Mouse (Mus musculus): ENCODE data around the gene Lyve1.

DNA sequence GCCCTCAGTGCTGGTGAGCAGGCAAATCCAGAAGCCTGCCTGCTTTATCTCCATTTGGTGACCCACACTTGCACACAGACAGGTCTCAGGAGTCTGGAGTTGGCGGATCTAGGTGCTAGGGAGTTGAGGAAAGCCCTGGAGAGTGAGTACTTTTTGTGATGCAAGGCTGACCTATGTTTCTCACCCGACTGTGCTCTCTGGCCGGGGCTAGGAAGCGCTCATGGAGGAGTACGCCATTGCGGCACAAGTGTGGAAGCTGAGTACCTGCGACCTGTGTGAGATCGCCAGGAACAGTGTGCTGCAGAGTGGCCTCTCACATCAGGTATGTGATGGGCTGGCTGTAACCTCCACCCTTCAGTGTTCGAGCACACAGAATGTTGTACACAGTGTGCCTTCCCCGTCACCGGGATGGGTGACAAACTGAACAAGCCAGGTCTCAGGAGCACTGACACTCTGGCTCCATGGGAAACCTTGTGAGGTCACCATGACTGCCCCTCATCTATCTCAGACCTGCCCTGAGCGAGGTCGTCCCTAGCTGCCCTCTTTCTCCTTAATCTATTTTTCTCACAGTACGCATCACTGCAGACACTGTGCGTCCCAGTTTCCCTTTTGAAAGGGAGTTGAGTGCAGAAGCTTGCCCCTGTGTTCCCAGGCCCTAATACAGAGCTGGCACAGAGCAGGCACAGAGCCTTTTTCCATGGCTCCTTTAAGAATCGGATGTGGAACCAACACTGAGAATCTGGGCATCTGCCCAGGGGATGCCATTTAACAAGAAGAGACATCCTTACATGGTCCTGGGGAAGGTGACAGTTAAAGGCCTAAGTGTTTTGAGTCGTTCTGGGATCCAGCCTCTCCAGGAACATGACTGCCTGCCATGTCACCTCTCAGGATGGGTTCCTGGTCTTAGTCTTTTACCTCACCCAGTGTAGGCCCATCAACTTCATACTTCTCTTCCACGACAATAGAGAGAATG lies 53.2 kb downstream of the Lyve1 start:
- TF ChIP-seq POLR2A (IDR thresholded peaks at IDR 0.05; ENCODE audit: control insufficient read depth, low read depth, low read length) = no peak
- no peak for TF ChIP-seq CTCF (IDR thresholded peaks at IDR 0.05; ENCODE audit: control insufficient read depth, insufficient read depth, insufficient replicate concordance, low read depth, low read length)

All from testis, adult 2 months (tissue).